Mouse (Mus musculus) midbrain, embryonic 16.5 days (tissue): ENCODE data around the gene Tpte. TPM values are rescaled to one million over a fixed set of nuclear protein-coding genes. Genes with fewer than 3 reads are reported as not detected.

Experiments used
- ATAC-seq: fragments of 200-750 bp; cut with Nextera tagmentation; 2 replicates; pipeline ENCODE4 v1.8.0; 2017; ENCODE audit warnings: moderate TSS enrichment
- H3K27ac ChIP-seq: fragments of 300-500 bp; sonication (generic); 2 replicates; pipeline ENCODE4 v1.5.1; 2014; ENCODE audit warnings: mild to moderate bottlenecking, low read length, mixed read lengths
- H3K27me3 ChIP-seq: fragments of 300-500 bp; sonication (generic); 2 replicates; pipeline ENCODE4 v1.6.1; 2014; ENCODE audit warnings: low read depth, low read length, mixed read lengths; ENCODE audit not compliant: control insufficient read depth, insufficient read depth
- H3K36me3 ChIP-seq: fragments of 300-500 bp; sonication (generic); 2 replicates; pipeline ENCODE4 v1.6.1; 2014; ENCODE audit warnings: mild to moderate bottlenecking, low read length, moderate library complexity, mixed read lengths; ENCODE audit not compliant: control insufficient read depth, insufficient read depth
- H3K4me1 ChIP-seq: fragments of 300-500 bp; sonication (generic); 2 replicates; pipeline ENCODE4 v1.6.1; 2014; ENCODE audit warnings: mild to moderate bottlenecking, low read length, mixed read lengths; ENCODE audit not compliant: control insufficient read depth, insufficient read depth
- H3K4me2 ChIP-seq: fragments of 300-500 bp; sonication (generic); 2 replicates; pipeline ENCODE4 v1.6.1; 2014; ENCODE audit warnings: mild to moderate bottlenecking, low read length, mixed read lengths
- H3K4me3 ChIP-seq: fragments of 300-500 bp; sonication (generic); 2 replicates; pipeline ENCODE4 v1.5.1; 2014; ENCODE audit warnings: low read depth, mild to moderate bottlenecking, low read length, moderate library complexity, mixed read lengths
- H3K9ac ChIP-seq: fragments of 300-500 bp; sonication (generic); 2 replicates; pipeline ENCODE4 v1.6.1; 2014; ENCODE audit warnings: low read depth, low read length, mixed read lengths
- H3K9me3 ChIP-seq: fragments of 300-500 bp; sonication (generic); replicated peaks from 2 replicates; pipeline ENCODE4 v1.6.1; 2014; ENCODE audit warnings: mild to moderate bottlenecking, low read length, mixed read lengths; ENCODE audit not compliant: control insufficient read depth, poor library complexity, severe bottlenecking
- WGBS: fragments of 180-500 bp; shearing (Covaris S2); extraction: QIAGEN DNeasy Blood & Tissue Kit; methylation state at CpG from one replicate; pipeline ENCODE4 v1.1.7; 2014; 5-methylcytosine and 5-hydroxymethylcytosine counted together
- polyA plus RNA-seq: library from polyadenylated mRNA; unstranded; fragments of >200 nt; fragmentation: Nextera tagmentation; extraction: Ambion mirVana; gene quantifications from 2 replicates; pipeline ENCODE4 v1.2.1, GENCODE M21; 2015

The Tpte gene
- polyA plus RNA-seq, 1 experiment from 2014 or later = not detected

DNA sequence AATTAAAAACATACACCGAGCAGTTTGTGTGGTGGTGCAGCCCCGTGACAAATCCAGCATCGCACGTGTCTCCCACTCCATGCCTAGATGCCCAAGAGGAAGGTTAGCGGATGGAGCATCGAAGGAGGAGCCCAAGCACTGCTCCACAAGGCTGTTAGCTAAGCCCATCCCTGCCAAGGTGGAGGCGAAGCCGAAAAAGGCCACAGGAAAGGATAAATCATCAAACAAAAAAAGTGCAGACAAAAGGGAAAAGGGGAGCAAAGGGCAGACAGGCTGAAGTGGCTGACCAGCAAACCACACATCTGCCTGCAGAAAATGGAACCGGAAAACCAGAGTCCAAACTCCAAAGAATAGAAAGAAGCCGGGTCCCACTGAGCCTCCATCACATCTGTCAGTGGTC lies 23.8 kb downstream of the Tpte start:
- WGBS = 81% methylated on average over 10 of the region's 10 CpGs
- Histone ChIP-seq H3K4me3 (no peak overlapping the region), H3K27ac (no peak overlapping the region), H3K9me3 (no peaks in the 10 kb centered on the region), H3K27me3 (no peaks in the 10 kb centered on the region), H3K4me1 (no peaks in the 10 kb centered on the region; the same call in 1 of the 2 replicates), H3K9ac (no peak overlapping the region), H3K4me2 (no peak overlapping the region), H3K36me3 (no peaks in the 10 kb centered on the region)
- ATAC-seq = no peak

DNA sequence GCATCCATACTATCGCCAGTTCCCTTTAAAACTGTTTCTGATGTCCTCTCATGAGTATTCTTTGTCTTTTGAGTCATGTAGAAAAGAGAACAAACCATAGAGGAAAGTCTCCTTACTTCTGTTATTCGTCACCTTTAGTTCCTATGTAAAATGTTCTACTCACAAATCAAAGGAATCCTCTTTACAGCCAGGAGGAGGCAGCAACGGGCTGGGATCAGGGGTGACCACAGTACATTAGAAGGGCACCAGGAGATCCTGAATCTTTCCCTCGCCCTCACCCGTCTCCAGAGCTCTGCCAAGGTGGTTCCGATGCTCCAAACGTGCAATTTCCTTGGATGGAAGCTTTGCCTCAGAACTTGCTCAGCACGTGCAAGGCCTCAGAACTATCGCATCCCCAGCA lies 28.2 kb downstream of the Tpte start:
- Histone ChIP-seq H3K9me3 (no peaks in the 10 kb centered on the region), H3K27ac (no peak overlapping the region), H3K4me1 (no peaks in the 10 kb centered on the region), H3K36me3 (no peaks in the 10 kb centered on the region), H3K4me2 (no peak overlapping the region), H3K9ac (no peak overlapping the region), H3K4me3 (no peak overlapping the region), H3K27me3 (no peaks in the 10 kb centered on the region)
- ATAC-seq = no peak
- WGBS = 69% methylated on average over 9 of the region's 9 CpGs

- H3K27me3 ChIP-seq = no peaks in the 10 kb centered on the region
- WGBS = 94% methylated on average over 13 of the region's 13 CpGs
- H3K4me2 ChIP-seq = no peak overlapping the region
- no peaks in the 10 kb centered on the region for H3K9me3 ChIP-seq
- no peak overlapping the region for H3K4me3 ChIP-seq
- H3K4me1 ChIP-seq = no peaks in the 10 kb centered on the region
- no peaks in the 10 kb centered on the region for H3K36me3 ChIP-seq
- H3K9ac ChIP-seq = no peak overlapping the region
- H3K27ac ChIP-seq = no peak overlapping the region
- ATAC-seq = no peak
Observed at GRCm38 (mm10) chr8:22335426-22335825, 52.2 kb downstream of the Tpte start.

DNA sequence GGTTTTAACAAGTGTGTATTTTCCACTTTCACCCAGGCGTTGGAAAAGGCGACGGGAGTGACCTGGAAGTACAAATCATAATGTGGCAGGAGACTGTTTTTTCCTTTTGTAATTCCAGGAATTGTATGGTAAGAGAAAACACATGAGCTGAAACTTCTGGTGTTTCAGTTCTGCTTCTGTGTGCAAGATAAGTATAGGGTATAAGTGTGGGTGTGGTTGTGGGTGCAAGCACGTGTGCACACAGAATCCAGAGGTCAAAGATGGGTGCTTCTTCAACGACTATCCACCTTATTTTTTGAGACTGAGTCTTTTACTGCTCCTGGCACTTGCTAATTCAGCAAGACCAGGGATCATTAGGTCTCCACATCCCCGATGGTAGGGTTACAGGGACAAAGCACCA lies 76.1 kb downstream of the Tpte start:
- Histone ChIP-seq H3K27me3 (no peaks in the 10 kb centered on the region), H3K27ac (no peak overlapping the region), H3K9me3 (no peaks in the 10 kb centered on the region), H3K4me3 (no peak overlapping the region), H3K36me3 (no peaks in the 10 kb centered on the region), H3K9ac (no peak overlapping the region), H3K4me1 (no peaks in the 10 kb centered on the region), H3K4me2 (no peak overlapping the region)
- ATAC-seq = no peak
- WGBS = 91% methylated on average over 6 of the region's 6 CpGs

- H3K4me1 ChIP-seq = no peaks in the 10 kb centered on the region
- WGBS = 91% methylated on average over 6 of the region's 6 CpGs
- H3K4me3 ChIP-seq = no peak overlapping the region
- no peaks in the 10 kb centered on the region for H3K9me3 ChIP-seq
- H3K27me3 ChIP-seq = no peaks in the 10 kb centered on the region
- no peaks in the 10 kb centered on the region for H3K36me3 ChIP-seq
- H3K4me2 ChIP-seq = no peak overlapping the region
- no peak overlapping the region for H3K9ac ChIP-seq
- ATAC-seq = no peak
- H3K27ac ChIP-seq = no peak overlapping the region
Observed at GRCm38 (mm10) chr8:22359882-22360281, 76.6 kb downstream of the Tpte start.

GRCm38 (mm10) chr8:22376311-22376710 lies 93.1 kb downstream of the Tpte start:
- peaks cover under 1% of the 10 kb centered on the region; the same call in 1 of the 2 replicates for H3K36me3 ChIP-seq
- H3K4me3 ChIP-seq = no peak overlapping the region
- no peak for ATAC-seq
- 96% methylated on average over 5 of the region's 5 CpGs for WGBS
- H3K27ac ChIP-seq = no peak overlapping the region
- H3K9ac ChIP-seq = no peak overlapping the region
- H3K9me3 ChIP-seq = no peaks in the 10 kb centered on the region
- no peaks in the 10 kb centered on the region for H3K4me1 ChIP-seq
- no peak overlapping the region for H3K4me2 ChIP-seq
- H3K27me3 ChIP-seq = no peaks in the 10 kb centered on the region

GRCm38 (mm10) chr8:22376903-22377302 lies 93.7 kb downstream of the Tpte start:
- Histone ChIP-seq H3K4me2 (no peak overlapping the region), H3K27me3 (no peaks in the 10 kb centered on the region), H3K9me3 (no peaks in the 10 kb centered on the region), H3K27ac (no peak overlapping the region), H3K9ac (no peak overlapping the region), H3K4me1 (no peaks in the 10 kb centered on the region), H3K36me3 (peaks cover 4% of the 10 kb centered on the region; the same call in 1 of the 2 replicates), H3K4me3 (no peak overlapping the region)
- no peak; the same call in 1 of the 2 replicates for ATAC-seq
- 46% methylated on average over 5 of the region's 5 CpGs for WGBS

DNA sequence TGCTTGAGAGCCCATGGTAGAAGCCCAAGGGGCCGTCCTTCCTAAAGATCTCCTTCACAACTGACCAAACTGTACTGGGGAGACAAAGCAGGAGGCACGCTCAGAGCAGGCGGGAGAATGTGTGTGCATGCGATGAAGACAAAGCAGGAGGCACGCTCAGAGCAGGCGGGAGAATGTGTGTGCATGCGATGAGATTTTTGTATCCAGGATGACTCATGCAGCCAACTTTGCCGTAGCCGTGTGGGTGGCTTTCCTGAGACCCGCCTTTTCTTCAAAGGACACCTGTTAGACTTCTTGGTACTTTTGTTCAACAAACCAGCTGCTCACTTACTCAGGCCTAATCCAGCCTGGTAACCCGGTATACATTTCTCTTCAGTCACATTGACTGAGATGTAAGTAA lies 97.7 kb downstream of the Tpte start:
- Histone ChIP-seq H3K9me3 (no peaks in the 10 kb centered on the region), H3K4me3 (no peak overlapping the region), H3K4me1 (no peaks in the 10 kb centered on the region), H3K36me3 (peaks cover 7% of the 10 kb centered on the region; the same call in 1 of the 2 replicates), H3K4me2 (no peak overlapping the region), H3K27me3 (no peaks in the 10 kb centered on the region), H3K9ac (no peak overlapping the region), H3K27ac (no peak overlapping the region)
- WGBS = 93% methylated on average over 11 of the region's 11 CpGs
- no peak for ATAC-seq

DNA sequence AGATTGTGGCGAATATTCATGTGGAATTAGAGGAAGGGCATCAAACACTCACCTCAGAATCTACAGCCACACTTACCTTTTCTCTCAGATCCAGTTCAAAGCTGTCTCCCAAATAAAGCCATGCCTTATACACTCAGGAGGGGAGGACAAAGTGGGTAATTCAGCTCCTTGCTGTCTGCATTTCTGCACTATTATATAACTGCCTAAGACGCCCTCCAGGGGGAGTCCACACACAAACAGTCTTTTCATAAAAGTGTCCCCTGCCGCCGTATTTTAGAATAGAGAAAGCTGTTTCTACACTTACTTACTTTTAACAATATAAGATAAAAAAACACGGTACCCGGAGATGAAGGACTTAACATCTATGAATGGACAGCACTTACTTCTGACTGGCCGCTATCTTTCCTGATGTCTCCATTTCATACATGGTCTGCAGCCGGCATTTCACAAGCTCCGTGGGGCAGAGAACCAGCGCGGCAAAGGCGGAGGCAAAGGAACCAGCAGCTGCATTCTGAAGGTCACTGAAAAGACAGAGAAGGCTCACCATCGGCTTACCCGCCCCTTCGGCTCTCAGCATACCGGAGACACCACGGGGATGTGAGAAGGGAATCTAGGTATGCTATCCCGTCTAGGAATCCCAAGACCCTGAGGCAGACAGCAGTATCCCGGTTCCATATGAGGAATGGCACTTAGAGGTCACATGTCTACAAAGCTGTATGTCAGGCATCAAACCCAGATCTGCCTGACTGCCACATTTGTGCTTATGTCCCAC lies 99.8 kb downstream of the Tpte start:
- ATAC-seq = no peak

More for the DNA sequence above, 99.8 kb downstream of the Tpte start:
- no peaks in the 10 kb centered on the region for H3K4me1 ChIP-seq
- no peak overlapping the region for H3K4me2 ChIP-seq
- H3K27ac ChIP-seq = no peak overlapping the region
- no peaks in the 10 kb centered on the region for H3K9me3 ChIP-seq
- 85% methylated on average over 19 of the region's 19 CpGs for WGBS
- H3K4me3 ChIP-seq = no peak overlapping the region
- peaks cover 7% of the 10 kb centered on the region for H3K36me3 ChIP-seq
- no peak overlapping the region for H3K9ac ChIP-seq
- no peaks in the 10 kb centered on the region for H3K27me3 ChIP-seq
